Mouse (Mus musculus): ENCODE measurements around the gene Rhox3a2.
"Not testable (repeated sequence)": the region's sequence is repeated elsewhere in the genome, so short reads cannot be mapped to it uniquely, and the experiment has no call there.

The Rhox3a2 gene

GRCm38 (mm10) chrX:37379728-37380127 is at the start of gene Rhox3a2:
Gene Rhox3a2 (plus strand): TSS chrX:37380028.
- not testable (repeated sequence) for DNase-seq

- DNase-seq: not testable (repeated sequence)
Measured at GRCm38 (mm10) chrX:37390548-37390947, 10.7 kb downstream of the Rhox3a2 start, which contains the start of gene Rhox4a2. Gene Rhox4a2 (plus strand): TSS chrX:37390848.

DNA sequence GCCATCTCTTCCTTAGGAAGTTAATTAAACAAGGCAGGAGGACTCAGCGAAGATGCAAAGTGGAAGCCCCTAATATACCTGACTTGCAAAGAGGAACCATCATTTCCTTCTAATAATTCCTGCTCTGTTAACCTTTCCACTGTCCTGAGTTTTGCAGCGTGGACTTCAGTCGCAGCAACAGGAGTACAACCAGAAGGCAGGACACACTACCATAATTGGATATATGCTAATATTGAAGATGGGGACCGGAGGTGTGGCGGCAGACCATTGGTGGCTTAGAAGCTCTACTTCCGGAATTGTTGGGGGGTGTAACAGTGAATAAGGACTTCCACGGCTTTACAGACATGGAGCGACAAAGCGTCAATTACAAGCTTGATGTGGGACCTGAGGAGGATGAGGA is 31.9 kb downstream of the Rhox3a2 start, which contains the start of gene Rhox2b:
TSS of gene Rhox2b (plus strand) at position 301 of the 400 bp plus-strand sequence.
- not testable (repeated sequence) for DNase-seq

GRCm38 (mm10) chrX:37432194-37432593 is 52.4 kb downstream of the Rhox3a2 start, which contains the start of gene Rhox4b:
Gene Rhox4b (plus strand): TSS chrX:37432494.
- DNase-seq: not testable (repeated sequence)
